Mouse (Mus musculus) lung, embryonic 14.5 days (tissue): ENCODE results near the gene Apobec1. TPM values are rescaled to one million over a fixed set of nuclear protein-coding genes. Genes with fewer than 3 reads are reported as not detected.

ENCODE experiments used
- ATAC-seq: fragments of 200-750 bp; cut with Nextera tagmentation; 2 replicates; pipeline ENCODE4 v1.8.0; 2017; ENCODE audit warnings: mild to moderate bottlenecking, moderate TSS enrichment, moderate library complexity; ENCODE audit not compliant: insufficient read depth
- DNase-seq: peaks from one replicate; pipeline ENCODE4 v3.0.0-alpha.2; 2015
- H3K27ac ChIP-seq: fragments of 300-500 bp; sonication (generic); 2 replicates; pipeline ENCODE4 v1.5.1; 2014; ENCODE audit warnings: low read depth, mild to moderate bottlenecking, moderate library complexity
- H3K27me3 ChIP-seq: fragments of 300-500 bp; sonication (generic); 2 replicates; pipeline ENCODE4 v1.6.1; 2014; ENCODE audit warnings: low read length, control low read depth; ENCODE audit not compliant: insufficient read depth
- H3K36me3 ChIP-seq: fragments of 300-500 bp; sonication (generic); 2 replicates; pipeline ENCODE4 v1.6.1; 2014; ENCODE audit warnings: control low read depth; ENCODE audit not compliant: insufficient read depth
- H3K4me1 ChIP-seq: fragments of 300-500 bp; sonication (generic); 2 replicates; pipeline ENCODE4 v1.6.1; 2014; ENCODE audit warnings: antibody characterized with exemption, control low read depth; ENCODE audit not compliant: insufficient read depth
- H3K4me2 ChIP-seq: fragments of 300-500 bp; sonication (generic); 2 replicates; pipeline ENCODE4 v1.6.1; 2014; ENCODE audit warnings: mild to moderate bottlenecking
- H3K4me3 ChIP-seq: fragments of 300-500 bp; sonication (generic); 2 replicates; pipeline ENCODE4 v1.5.1; 2014; ENCODE audit warnings: low read depth, low read length
- H3K9ac ChIP-seq: fragments of 300-500 bp; sonication (generic); 2 replicates; pipeline ENCODE4 v1.6.1; 2014
- H3K9me3 ChIP-seq: fragments of 300-500 bp; sonication (generic); 2 replicates; pipeline ENCODE4 v1.6.1; 2016; ENCODE audit warnings: low read depth, low read length, control low read depth
- CTCF ChIP-seq: IDR thresholded peaks from 2 replicates; pipeline ENCODE4 v1.5.1; 2016; ENCODE audit warnings: antibody characterized with exemption, low read depth
- WGBS: fragments of 180-500 bp; shearing (Covaris S2); extraction: QIAGEN DNeasy Blood & Tissue Kit; methylation state at CpG from one replicate; pipeline ENCODE4 v1.1.7; 2014; 5-methylcytosine and 5-hydroxymethylcytosine counted together
- polyA plus RNA-seq: library from polyadenylated mRNA; unstranded; fragments of >200 nt; fragmentation: Nextera tagmentation; extraction: Ambion mirVana; gene quantifications from 2 replicates; pipeline ENCODE4 v1.2.1, GENCODE M21; 2014

The Apobec1 gene
- polyA plus RNA-seq, 1 experiment from 2014 or later: 5.8 TPM

DNA sequence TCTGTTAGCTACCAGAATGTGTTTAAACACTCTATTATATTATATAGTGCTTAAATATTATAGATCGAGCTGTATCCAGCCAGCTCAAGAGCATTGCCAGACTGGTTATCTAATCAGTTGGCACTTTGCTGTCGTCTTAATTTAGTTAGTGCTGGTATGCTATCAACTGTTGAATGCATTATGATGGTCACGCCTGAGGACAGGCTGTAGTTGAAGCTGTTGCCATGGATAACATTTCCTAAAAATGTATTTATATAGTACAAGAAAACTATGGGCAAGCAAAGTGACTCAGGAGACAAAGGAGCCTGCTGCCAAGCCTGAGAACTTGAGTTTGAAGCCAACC is 30.7 kb downstream of the Apobec1 start:
- H3K9me3 ChIP-seq: no peaks in the 10 kb centered on the region
- H3K27me3 ChIP-seq: no peaks in the 10 kb centered on the region
- TF ChIP-seq CTCF: no peak
- DNase-seq (no peak), ATAC-seq (no peak)
- no peak overlapping the region for H3K9ac ChIP-seq
- H3K36me3 ChIP-seq: no peaks in the 10 kb centered on the region
- no peak overlapping the region for H3K4me3 ChIP-seq
- WGBS: 61% methylated on average over 3 of the region's 3 CpGs
- no peaks in the 10 kb centered on the region for H3K4me1 ChIP-seq
- no peak overlapping the region for H3K4me2 ChIP-seq
- H3K27ac ChIP-seq: no peak overlapping the region

DNA sequence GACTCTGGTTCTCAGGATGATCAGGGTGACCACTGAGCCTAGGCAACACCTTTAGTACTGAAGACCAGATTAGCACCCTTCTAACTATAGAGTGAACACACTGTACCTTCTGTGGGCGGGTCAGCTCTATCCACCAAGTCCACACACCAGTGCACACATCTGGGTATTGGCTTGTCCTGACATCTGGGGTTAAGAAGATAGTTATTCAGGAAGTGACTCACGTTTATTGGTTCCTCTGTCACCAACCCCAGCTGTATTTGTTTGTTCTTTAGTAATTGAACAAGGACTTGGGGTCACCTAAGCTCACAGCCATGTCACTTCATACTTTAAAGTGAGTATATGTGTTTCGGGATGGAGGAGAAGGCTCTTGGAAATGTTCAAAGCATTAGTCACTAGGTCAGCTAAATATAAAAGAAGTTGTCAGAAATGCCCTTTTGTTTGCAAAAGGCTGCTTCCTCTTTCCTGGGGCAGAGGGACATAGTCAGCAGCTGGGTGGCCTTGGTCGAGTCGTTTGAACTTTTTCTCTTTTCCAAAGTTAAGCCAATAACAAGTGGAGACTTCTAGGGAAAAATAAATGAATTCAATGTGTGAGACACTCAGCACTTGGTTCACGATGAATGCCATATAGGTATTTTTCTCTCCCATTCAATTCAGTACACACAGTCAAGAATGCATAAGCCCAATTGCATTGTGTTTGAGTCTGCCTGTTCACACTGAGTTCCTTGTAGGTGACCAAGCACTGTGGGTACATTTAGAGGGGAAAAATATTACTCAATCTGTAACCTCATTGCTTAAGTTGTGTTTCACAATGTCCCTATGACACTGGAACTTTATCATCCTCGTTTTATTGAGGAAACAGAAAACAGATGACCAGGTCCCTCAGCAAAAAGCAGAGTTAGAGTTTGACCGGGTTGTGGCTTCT is 31.3 kb downstream of the Apobec1 start:
- no peak overlapping the region for H3K4me2 ChIP-seq
- TF ChIP-seq CTCF: no peak
- peak; percentile 4 for DNase-seq

DNA sequence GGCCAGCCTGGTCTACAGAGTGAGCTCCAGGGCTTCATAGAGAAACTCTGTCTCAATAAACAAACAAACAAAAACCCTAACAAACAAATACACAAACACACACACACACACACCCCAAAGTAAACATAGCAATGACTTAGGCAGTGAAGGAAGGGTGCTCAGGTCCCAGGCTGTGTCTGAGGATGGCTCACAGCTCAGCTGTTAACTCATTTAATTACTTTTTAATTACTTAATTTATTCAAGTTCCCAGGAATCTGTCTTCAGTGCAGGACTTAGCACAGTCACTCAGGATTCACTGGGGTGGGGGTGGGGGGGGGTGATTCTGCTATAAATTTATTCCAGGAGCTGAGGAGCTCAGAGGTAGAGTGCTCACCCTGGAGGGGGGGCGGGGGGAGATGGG is 32.5 kb downstream of the Apobec1 start:
- Histone ChIP-seq H3K4me2 (no peak overlapping the region), H3K4me1 (no peaks in the 10 kb centered on the region), H3K4me3 (no peak overlapping the region), H3K9me3 (no peaks in the 10 kb centered on the region), H3K27ac (no peak overlapping the region), H3K27me3 (no peaks in the 10 kb centered on the region), H3K36me3 (no peaks in the 10 kb centered on the region), H3K9ac (no peak overlapping the region)
- no peak for TF ChIP-seq CTCF
- WGBS: 78% methylated on average over 1 of the region's 1 CpGs
- DNase-seq: no peak
- ATAC-seq: no peak

More for the DNA sequence above, 31.3 kb downstream of the Apobec1 start:
- Histone ChIP-seq H3K27ac (no peak overlapping the region), H3K9me3 (no peaks in the 10 kb centered on the region), H3K36me3 (no peaks in the 10 kb centered on the region), H3K27me3 (no peaks in the 10 kb centered on the region), H3K9ac (no peak overlapping the region), H3K4me1 (no peaks in the 10 kb centered on the region), H3K4me3 (no peak overlapping the region)
- 44% methylated on average over 8 of the region's 8 CpGs for WGBS
- no peak for ATAC-seq

DNA sequence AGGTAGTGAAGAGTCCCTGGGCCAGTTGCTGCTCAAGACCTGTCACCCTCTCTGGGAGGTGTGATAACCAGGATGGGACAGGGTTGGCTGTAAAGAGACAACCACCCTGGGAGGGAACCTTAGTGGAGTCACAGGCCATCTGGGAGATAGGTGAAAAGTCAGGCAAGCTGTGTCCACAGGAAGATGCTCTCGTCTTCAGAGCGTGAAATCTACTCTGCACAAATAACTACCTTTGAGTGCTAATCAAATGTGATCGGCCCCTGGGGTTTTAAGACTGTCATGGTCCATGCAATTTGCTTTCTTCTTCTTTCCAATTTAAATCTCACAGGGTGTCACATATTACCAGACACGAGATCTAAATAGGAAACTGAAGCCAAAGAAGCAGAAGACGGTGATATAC is 33.1 kb downstream of the Apobec1 start:
- TF ChIP-seq CTCF: no peak
- WGBS: 70% methylated on average over 5 of the region's 5 CpGs
- DNase-seq (no peak), ATAC-seq (no peak)
- no peaks in the 10 kb centered on the region for H3K9me3 ChIP-seq
- no peak overlapping the region for H3K9ac ChIP-seq
- H3K27me3 ChIP-seq: no peaks in the 10 kb centered on the region
- no peak overlapping the region for H3K4me3 ChIP-seq
- H3K27ac ChIP-seq: no peak overlapping the region
- H3K4me2 ChIP-seq: no peak overlapping the region
- H3K36me3 ChIP-seq: no peaks in the 10 kb centered on the region
- no peaks in the 10 kb centered on the region for H3K4me1 ChIP-seq

DNA sequence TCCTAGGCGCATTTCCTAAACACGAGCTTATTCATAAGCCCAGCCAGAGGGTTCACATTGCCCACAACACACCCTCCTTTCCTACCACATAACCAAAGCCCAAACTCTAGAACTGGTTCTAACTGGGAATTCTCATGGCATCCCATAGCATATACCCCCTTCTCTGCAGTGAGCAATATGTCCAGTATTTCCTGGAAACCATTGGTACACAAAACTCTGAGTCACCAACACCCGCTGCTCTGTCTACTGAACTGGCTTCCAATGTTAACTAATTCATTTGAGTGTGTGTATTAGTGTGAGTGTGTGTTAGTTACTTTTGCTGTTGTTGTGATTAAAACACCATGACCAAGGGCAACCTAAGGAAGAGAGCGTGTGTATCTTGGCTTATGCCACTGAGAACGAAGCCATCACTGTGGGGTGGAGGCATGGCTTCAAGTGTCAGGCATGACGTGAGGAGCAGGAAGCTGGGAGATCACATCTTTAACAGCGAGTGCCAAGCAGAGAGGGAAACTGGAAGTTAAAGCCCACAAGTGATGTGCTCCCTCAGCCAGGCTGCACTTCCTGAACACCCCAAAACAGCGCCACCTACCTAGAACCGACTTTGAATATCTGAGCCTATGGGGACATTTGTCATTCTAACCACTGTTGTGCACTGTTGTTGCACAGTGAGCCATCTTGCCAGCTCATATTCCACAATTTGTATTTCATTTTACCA is 37.0 kb downstream of the Apobec1 start:
- DNase-seq (no peak), ATAC-seq (no peak)
- H3K4me3 ChIP-seq: no peak overlapping the region
- H3K9ac ChIP-seq: no peak overlapping the region
- H3K27me3 ChIP-seq: 0 out of 2 replicates have a peak, but pooled peaks cover 9% of the 10 kb centered on the region
- WGBS: 83% methylated on average over 9 of the region's 9 CpGs
- no peaks in the 10 kb centered on the region for H3K9me3 ChIP-seq
- no peaks in the 10 kb centered on the region for H3K36me3 ChIP-seq
- no peaks in the 10 kb centered on the region for H3K4me1 ChIP-seq
- H3K4me2 ChIP-seq: no peak overlapping the region
- H3K27ac ChIP-seq: no peak overlapping the region
- TF ChIP-seq CTCF: no peak

DNA sequence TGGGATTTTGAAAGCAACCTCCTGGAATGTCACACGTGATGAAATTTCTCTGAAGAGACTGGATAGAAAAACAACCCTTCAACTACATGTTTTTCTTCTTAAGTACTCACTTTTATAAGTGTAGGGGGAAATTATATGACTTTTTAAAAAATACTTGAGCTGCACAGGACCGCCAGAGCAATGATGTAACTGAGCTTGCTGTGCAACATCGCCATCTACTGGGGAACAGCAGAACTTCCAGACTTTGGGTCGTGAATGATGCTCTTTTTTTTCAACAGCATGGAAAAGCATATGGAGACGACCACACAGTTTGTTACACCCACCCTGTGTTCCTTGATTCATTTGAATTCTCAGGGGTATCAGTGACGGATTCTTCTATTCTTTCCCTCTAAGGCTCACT is 39.8 kb downstream of the Apobec1 start:
- 3% methylated on average over 6 of the region's 6 CpGs for whole genome bisulfite sequencing
- peak; percentile 92 for TF ChIP-seq CTCF
- ATAC-seq: peak; percentile 41; the same call in 1 of the 2 replicates
- Histone ChIP-seq H3K36me3 (no peaks in the 10 kb centered on the region), H3K9ac (no peak overlapping the region), H3K27ac (no peak overlapping the region), H3K4me2 (no peak overlapping the region), H3K27me3 (0 out of 2 replicates have a peak, but pooled peaks cover 9% of the 10 kb centered on the region), H3K4me3 (no peak overlapping the region), H3K9me3 (no peaks in the 10 kb centered on the region), H3K4me1 (no peaks in the 10 kb centered on the region)
- DNase-seq: peak; percentile 92

DNA sequence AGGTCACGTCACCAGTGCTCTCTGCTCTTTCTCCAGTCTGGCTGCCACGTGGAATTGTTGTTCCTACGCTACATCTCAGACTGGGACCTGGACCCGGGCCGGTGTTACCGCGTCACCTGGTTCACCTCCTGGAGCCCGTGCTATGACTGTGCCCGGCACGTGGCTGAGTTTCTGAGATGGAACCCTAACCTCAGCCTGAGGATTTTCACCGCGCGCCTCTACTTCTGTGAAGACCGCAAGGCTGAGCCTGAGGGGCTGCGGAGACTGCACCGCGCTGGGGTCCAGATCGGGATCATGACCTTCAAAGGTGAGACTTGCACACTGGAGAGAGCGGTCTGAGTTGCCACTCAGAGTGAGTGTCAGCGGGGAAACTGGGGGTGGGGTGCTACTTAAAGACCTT is 41.2 kb downstream of the Apobec1 start:
- no peak overlapping the region for H3K4me3 ChIP-seq
- DNase-seq (no peak), ATAC-seq (peak; percentile 37; the same call in 1 of the 2 replicates)
- H3K9me3 ChIP-seq: no peaks in the 10 kb centered on the region
- H3K27ac ChIP-seq: no peak overlapping the region
- 0 out of 2 replicates have a peak, but pooled peaks cover 9% of the 10 kb centered on the region for H3K27me3 ChIP-seq
- 78% methylated on average over 20 of the region's 20 CpGs for whole genome bisulfite sequencing
- H3K4me1 ChIP-seq: no peaks in the 10 kb centered on the region
- H3K4me2 ChIP-seq: no peak overlapping the region
- TF ChIP-seq CTCF: no peak
- no peak overlapping the region for H3K9ac ChIP-seq
- no peaks in the 10 kb centered on the region for H3K36me3 ChIP-seq
